Mouse (Mus musculus) heart, adult 2 months (tissue): ENCODE results near the gene Sema3b. TPM values are rescaled to one million over a fixed set of nuclear protein-coding genes. Genes with fewer than 3 reads are reported as not detected.
A peak's percentile ranks its signal among the peaks of the same experiment; 100 is the strongest.

Experiments
- DNase-seq, 2 experiments: peaks; one replicate each; pipeline ENCODE4 v3.0.0; 2021
- H3K27ac ChIP-seq: fragments of 200-600 bp; 2 replicates; pipeline ENCODE4 v1.8.1; 2022
- H3K27me3 ChIP-seq: fragments of 200-500 bp; 2 replicates; pipeline ENCODE4 v1.6.1; 2012; ENCODE audit warnings: mild to moderate bottlenecking, low read length, inconsistent platforms, mixed read lengths; ENCODE audit not compliant: control insufficient read depth, insufficient read depth
- H3K36me3 ChIP-seq: fragments of 200-500 bp; 2 replicates; pipeline ENCODE4 v1.6.1; 2012; ENCODE audit warnings: low read length, inconsistent platforms; ENCODE audit not compliant: control insufficient read depth, insufficient read depth
- H3K4me1 ChIP-seq: fragments of 200-500 bp; 2 replicates; pipeline ENCODE4 v1.6.1; 2011; ENCODE audit warnings: low read length; ENCODE audit not compliant: control insufficient read depth, insufficient read depth
- H3K4me3 ChIP-seq: fragments of 200-600 bp; 2 replicates; pipeline ENCODE4 v1.8.1; 2022
- H3K79me2 ChIP-seq: fragments of 200-500 bp; replicated peaks from 2 replicates; pipeline ENCODE4 v1.6.1; 2012; ENCODE audit warnings: mild to moderate bottlenecking, inconsistent platforms, low read length, moderate library complexity, mixed read lengths; ENCODE audit not compliant: control insufficient read depth, insufficient read depth
- H3K9ac ChIP-seq: fragments of 200-500 bp; 2 replicates; pipeline ENCODE4 v1.6.1; 2012; ENCODE audit warnings: low read depth, mild to moderate bottlenecking, control low read depth, inconsistent platforms, low read length, mixed read lengths
- CTCF ChIP-seq: fragments of 200-600 bp; IDR thresholded peaks from 2 replicates; pipeline ENCODE4 v1.8.1; 2022; ENCODE audit warnings: antibody characterized with exemption, mild to moderate bottlenecking, moderate library complexity
- EP300 ChIP-seq: fragments of 200-500 bp; IDR thresholded peaks from 2 replicates; pipeline ENCODE4 v1.6.1; 2011; ENCODE audit warnings: low read depth, low read length, control low read depth; ENCODE audit not compliant: insufficient read depth
- POLR2A ChIP-seq: fragments of 200-500 bp; IDR thresholded peaks from 2 replicates; pipeline ENCODE4 v1.6.1; 2011; ENCODE audit warnings: mild to moderate bottlenecking, low read depth, low read length, control low read depth; ENCODE audit not compliant: insufficient read depth
- WGBS: fragments of 180-500 bp; shearing (Covaris S2); methylation state at CpG from one replicate; pipeline ENCODE4 v1.1.7; 2018; 5-methylcytosine and 5-hydroxymethylcytosine counted together
- intact Hi-C: fragments of 180-260 bp; cut with DNase I; formaldehyde crosslinking; loops from one replicate; pipeline ENCODE4 v1.15.1; 2025
- long read RNA-seq: library from polyadenylated mRNA; stranded (forward); transcript quantifications from one replicate; pipeline ENCODE4 v2.0.0, GENCODE M21; 2021
- polyA plus RNA-seq: library from polyadenylated mRNA; depleted of rRNA; stranded (reverse); fragments of >200 nt; gene quantifications from 2 replicates; pipeline ENCODE4 v1.2.3, GENCODE M21; 2012; rRNA removed
- total RNA-seq, 2 experiments: library from RNA; stranded (reverse); gene quantifications; 2 replicates each; pipeline ENCODE4 v1.2.3; 2021

The Sema3b gene
- total RNA-seq (10 to 100 TPM; 19.9 to 24.2 TPM), polyA plus RNA-seq (33.7 and 39.1 TPM in 2 replicates)
- long read RNA-seq, partial matches to known transcripts = 8 of 19 reads
- long read RNA-seq, other reads (novel, unspliced or antisense) = 9 of 19 reads

GRCm38 (mm10) chr9:107608741-107609432, at the start of gene Sema3b:
Gene Sema3b, minus strand, starts transcription at chr9:107609229.
- WGBS = 49% methylated on average over 12 of the region's 12 CpGs
- H3K27me3 ChIP-seq = no peaks in the 10 kb centered on the region
- intact Hi-C loops = no loop called here
- DNase-seq = no peak
- no peak within 1 kb of the TSS for H3K4me3 ChIP-seq
- peak within 1 kb of the TSS; percentile 38; the same call in 1 of the 2 replicates for H3K9ac ChIP-seq
- H3K4me1 ChIP-seq = peaks cover 13% of the 10 kb centered on the region
- H3K27ac ChIP-seq = peak within 1 kb of the TSS; percentile 64
- H3K79me2 ChIP-seq = no peaks in the 10 kb centered on the region
- TF ChIP-seq CTCF (no peak), EP300 (0 out of 2 replicates have a peak, but pooled peaks have one; percentile 5)
- H3K36me3 ChIP-seq = no peaks in the 10 kb centered on the region

GRCm38 (mm10) chr9:107658096-107658495, 49.1 kb upstream of the Sema3b start:
- intact Hi-C loops = no loop called here
- no peaks in the 10 kb centered on the region for H3K36me3 ChIP-seq
- no peaks in the 10 kb centered on the region for H3K79me2 ChIP-seq
- TF ChIP-seq POLR2A = no peak
- no peak for TF ChIP-seq EP300
- no peak for TF ChIP-seq CTCF
- H3K9ac ChIP-seq = no peak overlapping the region
- no peak overlapping the region for H3K4me3 ChIP-seq
- H3K4me1 ChIP-seq = 0 out of 2 replicates have a peak, but pooled peaks cover under 1% of the 10 kb centered on the region
- H3K27ac ChIP-seq = no peak overlapping the region
- DNase-seq = no peak
- 89% methylated on average over 6 of the region's 6 CpGs for WGBS
- H3K27me3 ChIP-seq = no peaks in the 10 kb centered on the region

GRCm38 (mm10) chr9:107657144-107657543, 48.1 kb upstream of the Sema3b start:
- Histone ChIP-seq H3K4me1 (no peaks in the 10 kb centered on the region), H3K27me3 (no peaks in the 10 kb centered on the region), H3K27ac (no peak overlapping the region), H3K9ac (no peak overlapping the region), H3K36me3 (no peaks in the 10 kb centered on the region), H3K79me2 (no peaks in the 10 kb centered on the region), H3K4me3 (no peak overlapping the region)
- intact Hi-C loops = no loop called here
- WGBS = 84% methylated on average over 5 of the region's 5 CpGs
- no peak for TF ChIP-seq POLR2A
- TF ChIP-seq CTCF = no peak
- no peak for DNase-seq

- Histone ChIP-seq H3K4me1 (no peaks in the 10 kb centered on the region), H3K36me3 (no peaks in the 10 kb centered on the region), H3K27me3 (no peaks in the 10 kb centered on the region), H3K79me2 (no peaks in the 10 kb centered on the region), H3K4me3 (no peak overlapping the region), H3K27ac (no peak overlapping the region), H3K9ac (no peak overlapping the region)
- 79% methylated on average over 4 of the region's 4 CpGs for WGBS
- TF ChIP-seq EP300 (no peak), CTCF (no peak), POLR2A (no peak)
- intact Hi-C loops = no loop called here
- no peak for DNase-seq
Observed at GRCm38 (mm10) chr9:107654585-107654984, 45.6 kb upstream of the Sema3b start.

GRCm38 (mm10) chr9:107653474-107653873, 44.4 kb upstream of the Sema3b start:
- no peaks in the 10 kb centered on the region for H3K4me1 ChIP-seq
- no peaks in the 10 kb centered on the region for H3K27me3 ChIP-seq
- intact Hi-C loops = no loop called here
- H3K36me3 ChIP-seq = no peaks in the 10 kb centered on the region
- TF ChIP-seq CTCF (no peak), EP300 (no peak), POLR2A (no peak)
- no peak overlapping the region for H3K27ac ChIP-seq
- H3K79me2 ChIP-seq = no peaks in the 10 kb centered on the region
- no peak overlapping the region for H3K9ac ChIP-seq
- WGBS = 72% methylated on average over 2 of the region's 2 CpGs
- no peak for DNase-seq
- H3K4me3 ChIP-seq = no peak overlapping the region

- Histone ChIP-seq H3K4me1 (no peaks in the 10 kb centered on the region), H3K4me3 (no peak overlapping the region), H3K27me3 (no peaks in the 10 kb centered on the region), H3K27ac (no peak overlapping the region), H3K9ac (no peak overlapping the region), H3K79me2 (no peaks in the 10 kb centered on the region), H3K36me3 (no peaks in the 10 kb centered on the region)
- intact Hi-C loops = no loop called here
- WGBS = 37% methylated on average over 12 of the region's 12 CpGs
- DNase-seq = no peak
- TF ChIP-seq EP300 (no peak), POLR2A (no peak), CTCF (no peak)
Observed at GRCm38 (mm10) chr9:107650708-107651481, 41.9 kb upstream of the Sema3b start.
